Mouse (Mus musculus) left cerebral cortex, postnatal 4 days (tissue): ENCODE data around the gene Phkb. TPM values are rescaled to one million over a fixed set of nuclear protein-coding genes. Genes with fewer than 3 reads are reported as not detected.
A peak's percentile ranks its signal among the peaks of the same experiment; 100 is the strongest.

ENCODE experiments used
- DNase-seq: peaks from one replicate; pipeline ENCODE4 v3.0.0-alpha.2; 2022
- intact Hi-C: fragments of 180-260 bp; cut with DNase I; formaldehyde crosslinking; loops from one replicate; pipeline ENCODE4 v1.15.1; 2025
- total RNA-seq, 2 experiments: library from RNA; stranded (reverse); gene quantifications; 2 replicates each; pipeline ENCODE4 v1.2.3; 2021

Phkb gene
- total RNA-seq, 2 experiments from 2014 or later = 22.3 TPM

DNA sequence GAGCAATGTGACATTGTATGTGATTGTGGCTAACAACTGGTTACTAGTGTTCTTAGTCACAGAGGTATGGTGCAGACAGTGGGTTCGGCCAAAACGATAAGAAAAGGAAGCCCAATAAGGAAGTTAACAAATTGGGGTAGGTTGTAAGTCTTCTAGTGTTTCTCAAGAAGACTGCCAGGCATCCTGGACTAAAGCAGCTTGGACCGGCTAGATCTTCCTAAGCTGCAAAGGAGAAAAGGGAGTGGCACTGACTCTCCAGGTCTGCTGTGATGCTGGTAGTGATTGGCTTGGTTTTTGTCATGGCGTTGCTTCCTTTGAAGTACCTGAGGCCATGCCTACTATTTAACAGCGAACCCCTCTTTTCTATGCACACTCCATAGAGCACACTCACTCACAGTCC is 95.4 kb downstream of the Phkb start:
- intact Hi-C loops = no loop called here
- no peak for DNase-seq

- no peak for DNase-seq
- intact Hi-C loops = no loop called here
These were observed 96.6 kb downstream of the Phkb start for GRCm38 (mm10) chr8:85937343-85937742.

- intact Hi-C loops = no loop called here
- DNase-seq = no peak
These were observed 104.1 kb downstream of the Phkb start for GRCm38 (mm10) chr8:85944820-85945219.

DNA sequence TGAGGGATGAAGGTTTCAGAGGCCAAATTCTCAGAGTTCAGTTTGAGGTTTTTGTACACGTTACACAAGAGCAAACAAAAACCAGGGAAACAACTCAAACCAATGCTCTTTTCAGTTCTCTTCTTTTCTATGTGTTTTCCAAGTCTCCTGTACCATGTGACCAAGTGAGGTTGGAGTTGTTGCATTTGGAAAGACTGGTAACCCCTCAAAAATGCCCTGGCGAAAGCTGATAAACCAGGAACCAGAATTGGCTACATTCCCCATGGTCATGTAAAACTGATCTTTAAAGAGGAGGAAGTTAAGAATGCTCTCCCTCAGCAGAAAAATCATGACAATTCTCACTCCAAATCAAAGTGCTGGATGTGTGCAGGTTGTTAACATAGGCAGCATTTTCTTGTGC is 117.6 kb downstream of the Phkb start:
- DNase-seq = no peak
- intact Hi-C loops = no loop called here

GRCm38 (mm10) chr8:85959880-85960279 is 119.1 kb downstream of the Phkb start:
- no peak for DNase-seq
- intact Hi-C loops = no loop called here

DNA sequence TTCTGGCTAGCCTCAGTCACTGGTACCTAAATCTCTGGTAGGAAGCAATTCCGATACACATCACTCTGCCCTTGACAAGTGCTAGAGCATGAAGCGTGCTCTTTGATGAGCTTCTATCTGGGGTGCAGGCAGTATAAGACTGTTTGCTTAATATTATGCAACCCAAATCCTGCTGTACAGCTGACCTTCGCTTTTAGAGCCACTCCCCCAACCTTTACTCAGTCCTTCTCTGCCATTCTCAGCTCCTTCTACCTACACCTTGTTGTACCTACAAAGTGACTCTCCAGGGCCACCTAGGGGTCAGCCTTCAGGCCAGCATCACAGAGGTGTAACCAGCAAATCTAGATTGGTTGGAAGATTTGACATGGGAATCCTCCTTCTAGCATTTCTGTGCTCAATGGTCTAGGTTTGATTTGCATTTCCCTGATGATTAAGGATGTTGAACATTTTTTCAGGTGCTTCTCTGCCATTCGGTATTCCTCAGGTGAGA is 136.9 kb downstream of the Phkb start:
- DNase-seq = no peak
- intact Hi-C loops = no loop called here

DNA sequence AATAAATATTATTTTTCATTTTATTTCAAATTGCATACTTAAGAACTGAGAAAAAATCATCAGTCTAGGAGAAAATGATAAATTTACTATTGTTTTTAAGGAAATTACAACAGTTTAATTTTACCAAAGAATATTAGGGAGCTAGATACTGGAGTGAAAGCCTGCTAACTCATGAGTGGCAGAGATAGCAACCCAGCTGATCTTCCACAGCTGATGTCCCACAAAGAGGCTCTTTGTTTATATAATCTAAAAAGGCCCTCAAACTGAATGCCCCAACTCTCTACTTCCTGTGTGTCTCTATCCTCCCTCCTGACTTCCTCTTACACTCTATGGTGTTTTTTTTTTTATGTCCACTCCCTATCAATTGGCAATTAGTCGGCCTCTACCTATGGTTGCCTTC is 152.2 kb downstream of the Phkb start:
- intact Hi-C loops = no loop called here
- no peak for DNase-seq

GRCm38 (mm10) chr8:85993661-85994060 is 152.9 kb downstream of the Phkb start:
- intact Hi-C loops = no loop called here
- no peak for DNase-seq

GRCm38 (mm10) chr8:85995971-85996370 is 155.2 kb downstream of the Phkb start:
- DNase-seq = no peak
- intact Hi-C loops = no loop called here

DNA sequence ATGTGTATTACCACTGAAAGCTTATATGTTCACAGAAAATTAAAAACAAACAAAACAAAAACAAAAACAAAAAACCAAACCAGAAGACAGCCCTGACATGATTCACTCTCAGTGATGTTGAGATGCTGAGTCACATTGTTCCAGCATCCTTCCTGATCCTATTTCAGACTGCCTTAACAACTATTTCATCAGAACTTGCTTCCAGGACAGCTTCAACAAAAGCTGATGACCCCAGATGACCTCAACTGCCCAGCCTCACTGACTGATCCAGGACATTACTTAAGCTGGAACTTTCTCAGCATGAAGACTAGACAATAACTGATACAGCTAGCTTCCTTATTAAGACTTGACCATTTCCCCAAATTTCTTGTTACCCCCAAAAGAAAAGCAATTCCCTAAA is 165.7 kb downstream of the Phkb start:
- no peak for DNase-seq
- intact Hi-C loops = no loop called here

GRCm38 (mm10) chr8:86016806-86017205 is 176.0 kb downstream of the Phkb start:
- DNase-seq = peak; percentile 37
- intact Hi-C loops = no loop called here

DNA sequence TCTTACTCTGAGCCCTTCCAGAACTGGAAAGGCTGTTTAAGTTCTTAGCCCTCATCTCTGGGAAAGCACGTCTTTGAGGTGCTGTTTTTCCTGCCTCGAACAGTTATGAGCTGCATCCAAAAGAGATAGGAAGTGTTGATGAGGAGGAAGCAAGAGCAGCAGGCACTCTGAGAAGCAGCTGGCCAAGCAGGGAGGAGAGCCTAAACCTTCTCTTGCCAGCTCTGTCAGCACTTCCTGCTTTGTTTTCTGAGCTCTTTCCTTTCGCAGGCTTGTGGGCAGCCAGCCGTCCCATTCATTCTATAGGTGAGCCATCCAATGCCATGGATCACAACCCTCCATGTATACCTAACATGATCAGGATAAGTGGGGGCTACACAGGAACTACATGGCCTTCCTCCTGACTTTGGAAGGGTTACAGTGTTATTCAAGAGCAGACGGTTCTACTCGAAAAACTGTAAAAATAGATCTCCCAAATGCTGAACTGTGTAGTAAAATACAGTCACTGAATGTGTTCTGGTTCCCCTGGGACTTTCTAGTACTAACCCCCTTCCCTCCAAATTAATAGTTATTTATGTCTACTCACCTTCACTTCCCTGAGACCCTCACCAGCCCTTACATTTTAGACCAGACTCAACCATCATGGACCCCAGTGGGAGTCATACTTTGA is 188.0 kb downstream of the Phkb start:
- DNase-seq = no peak
- intact Hi-C loops = no loop called here

- intact Hi-C loops = no loop called here
- DNase-seq = no peak
These were observed 188.7 kb downstream of the Phkb start for GRCm38 (mm10) chr8:86029451-86029850.

DNA sequence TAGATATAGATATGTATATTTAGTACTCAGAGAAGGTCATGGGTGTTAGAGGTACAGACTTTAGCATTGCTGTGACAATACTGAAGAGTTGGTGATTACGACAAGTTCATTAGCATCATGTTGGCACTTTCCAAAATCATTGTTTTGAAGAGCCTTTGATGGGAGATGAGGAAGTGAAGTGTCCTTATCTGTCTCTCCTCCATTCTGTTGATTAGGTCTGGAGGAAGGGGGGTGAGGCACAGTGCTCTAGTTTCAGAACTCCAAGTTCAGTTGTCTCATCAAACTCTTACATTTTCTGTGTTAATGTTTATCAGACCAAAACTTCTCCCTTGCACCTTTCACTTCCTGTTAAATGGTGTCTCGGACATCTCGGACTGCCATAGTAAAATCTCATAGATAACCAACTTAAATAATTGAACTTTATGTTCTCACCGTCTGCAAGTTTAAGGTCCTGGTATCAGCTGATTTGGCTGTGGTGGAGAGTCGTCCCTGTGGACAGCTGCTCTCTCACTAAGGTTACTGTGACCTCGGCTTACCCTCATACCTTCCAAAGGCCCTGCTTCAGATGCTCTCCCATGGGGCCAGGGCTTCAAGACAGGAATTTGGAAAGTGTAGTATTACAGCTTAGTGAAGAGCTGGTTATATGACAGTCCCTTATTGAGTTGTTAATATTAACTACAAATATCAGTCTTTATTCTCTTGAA is 194.1 kb downstream of the Phkb start:
- intact Hi-C loops = loop anchor here (10.0 kb wide), 1 partner anchor 330 kb away; the partner anchor contains the start of gene Neto2
- no peak for DNase-seq

- DNase-seq = no peak
- intact Hi-C loops = loop anchor here (10.0 kb wide), 1 partner anchor 331 kb away; the partner anchor contains the start of gene Neto2
These were observed 194.6 kb downstream of the Phkb start for GRCm38 (mm10) chr8:86035371-86035770.

DNA sequence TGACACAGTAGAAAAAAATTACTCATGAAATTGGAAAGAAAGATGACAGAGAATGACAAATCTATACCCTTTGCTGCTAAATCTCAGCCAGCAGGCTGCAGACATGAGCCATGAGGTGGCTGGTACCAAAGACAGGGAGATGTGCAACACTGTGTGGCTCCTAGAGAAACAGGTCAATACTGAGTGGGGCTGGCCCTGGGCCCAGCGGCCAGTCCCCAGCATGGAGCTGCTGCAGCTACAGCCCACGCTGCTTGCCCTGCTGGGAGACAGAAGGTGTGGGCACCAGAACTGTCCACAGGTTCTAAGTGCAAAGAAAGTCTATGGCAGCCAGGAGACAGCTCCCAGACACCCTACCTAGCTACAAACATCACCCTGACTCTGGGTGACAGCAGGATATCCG is 197.7 kb downstream of the Phkb start:
- DNase-seq = peak; percentile 48
- intact Hi-C loops = loop anchor here (10.0 kb wide), 1 partner anchor 334 kb away; the partner anchor contains the start of gene Neto2

GRCm38 (mm10) chr8:86042049-86042448 is 201.3 kb downstream of the Phkb start:
- intact Hi-C loops = no loop called here
- peak; percentile 23 for DNase-seq

- no peak for DNase-seq
- intact Hi-C loops = no loop called here
These were observed 210.1 kb downstream of the Phkb start for GRCm38 (mm10) chr8:86050882-86051281.

DNA sequence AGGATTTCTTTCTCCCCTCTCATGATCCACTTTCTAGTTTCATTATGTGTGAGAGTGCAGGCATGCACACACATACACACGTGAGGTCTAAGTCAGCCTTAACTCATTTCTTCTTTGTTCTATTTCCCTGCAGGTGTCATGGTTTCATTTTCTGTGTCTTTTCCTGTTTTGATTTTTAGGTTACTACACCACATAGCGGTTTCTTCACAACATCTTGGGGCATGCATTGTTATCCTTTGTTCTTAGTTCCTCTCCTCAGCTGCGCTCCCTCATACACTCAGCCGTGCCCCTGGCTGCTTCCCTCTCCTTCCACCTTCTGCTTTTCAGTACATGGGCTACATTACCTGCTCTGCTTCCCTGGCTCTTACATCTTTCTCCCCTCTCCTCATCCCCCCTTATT is 211.2 kb downstream of the Phkb start:
- no peak for DNase-seq
- intact Hi-C loops = no loop called here

DNA sequence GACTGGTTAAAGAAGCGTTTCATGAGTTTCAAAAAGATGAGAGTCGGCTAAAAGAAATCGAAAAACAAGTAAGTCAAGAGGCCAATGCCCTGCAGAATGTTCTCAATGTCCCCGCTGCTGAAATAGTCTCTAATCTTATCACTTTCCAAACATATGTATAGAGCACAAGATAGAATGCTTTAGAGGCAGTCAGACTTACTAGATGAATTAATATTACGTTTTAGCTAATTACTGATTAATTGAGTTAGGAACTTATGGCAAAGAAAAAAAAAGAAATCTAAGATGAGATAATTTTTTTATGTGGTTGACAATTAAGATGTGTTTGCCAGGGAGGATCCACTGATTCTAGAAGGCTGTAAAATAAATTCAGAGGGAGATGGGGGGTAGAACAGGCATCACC is 217.9 kb downstream of the Phkb start:
- no peak for DNase-seq
- intact Hi-C loops = no loop called here

DNA sequence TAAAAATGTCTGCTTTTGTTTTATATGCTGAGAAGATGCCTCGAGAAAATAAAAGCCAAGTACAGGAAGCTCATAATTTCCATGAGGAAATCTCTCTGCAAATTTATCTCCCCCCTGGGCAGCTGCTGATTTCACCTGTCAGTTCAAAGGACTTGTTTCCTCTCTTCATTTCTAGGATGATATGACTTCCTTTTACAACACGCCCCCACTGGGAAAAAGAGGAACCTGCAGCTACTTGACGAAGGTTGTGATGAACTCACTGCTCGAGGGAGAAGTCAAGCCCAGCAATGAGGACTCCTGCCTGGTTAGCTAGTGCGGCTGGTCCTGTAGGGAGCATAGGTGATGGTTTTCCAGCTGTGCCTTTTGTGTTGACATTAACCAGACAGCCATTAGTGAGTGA is 218.4 kb downstream of the Phkb start:
- intact Hi-C loops = no loop called here
- no peak for DNase-seq

DNA sequence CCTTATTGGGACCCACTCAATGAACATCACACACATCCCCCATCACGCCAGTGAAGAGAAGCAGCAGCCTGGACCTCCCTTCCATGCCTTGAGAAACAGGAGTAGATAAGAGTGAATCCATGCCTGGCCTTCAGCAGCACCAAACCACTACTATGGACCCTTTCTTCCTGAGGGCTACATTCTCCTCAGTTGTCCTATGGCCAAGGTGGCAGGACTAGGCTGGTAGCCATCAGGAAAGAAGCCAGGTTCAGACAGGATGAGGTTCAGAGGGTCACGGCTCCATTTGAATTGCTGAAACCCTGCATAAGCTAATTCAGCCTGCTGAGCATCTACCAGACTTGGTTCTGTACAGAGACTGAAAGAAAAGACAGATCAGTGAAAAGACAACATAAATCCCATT is 222.7 kb downstream of the Phkb start:
- DNase-seq = no peak
- intact Hi-C loops = no loop called here
